8 mouse cellular contexts compared by ENCODE assay signal in the genomic region with DNA sequence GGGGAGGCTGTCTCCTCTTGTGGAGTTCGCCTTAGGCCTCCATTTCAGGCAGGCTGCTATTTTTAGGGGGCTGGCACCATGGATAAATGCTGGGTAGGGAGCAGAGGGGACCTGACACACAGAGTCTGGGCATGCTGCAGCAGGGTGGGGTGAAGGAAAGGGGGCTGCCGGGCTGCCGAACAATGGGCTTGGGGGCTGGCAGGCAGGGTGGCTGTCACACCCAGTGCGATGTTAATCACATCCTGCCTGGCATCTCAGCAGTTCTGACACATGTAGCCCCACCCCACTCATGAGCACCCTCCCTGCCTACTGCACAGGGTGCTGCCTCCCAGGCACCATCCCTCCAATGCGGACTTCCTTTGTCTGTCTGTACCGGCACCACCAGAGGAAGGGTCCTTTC. TPM values are rescaled to one million over a fixed set of nuclear protein-coding genes. Genes with fewer than 3 reads are reported as not detected.
DNase-seq lines count a peak whose midpoint lies in the region; ATAC-seq and TF ChIP-seq lines count a peak whose summit lies in the region.

No protein-coding gene starts in this region.

- peak overlapping the region; percentile 28 for H3K4me2 ChIP-seq in embryonic facial prominence, embryonic 13.5 days
- H3K4me2 ChIP-seq in hindbrain, embryonic 14.5 days (replicated peaks) = no peak overlapping the region
- no peak overlapping the region for H3K4me2 ChIP-seq in neural tube, embryonic 13.5 days
- H3K4me2 ChIP-seq in liver, postnatal 0 days (ENCODE audit: low read depth, low read length) = no peak overlapping the region

- H3K9me3 ChIP-seq in embryonic facial prominence, embryonic 13.5 days = no peaks in the 10 kb centered on the region
- H3K9me3 ChIP-seq in hindbrain, embryonic 14.5 days (ENCODE audit: control insufficient read depth, low read length) = no peaks in the 10 kb centered on the region
- no peaks in the 10 kb centered on the region for H3K9me3 ChIP-seq in neural tube, embryonic 13.5 days
- no peaks in the 10 kb centered on the region for H3K9me3 ChIP-seq in liver, postnatal 0 days (ENCODE audit: low read length)

- intact Hi-C loops in left cerebral cortex, adult 2 months (cut with DNase I) = no loop called here
- intact Hi-C loops in left cerebral cortex, postnatal 36 days (cut with DNase I) = no loop called here

- no peak for TF ChIP-seq EP300 in liver, postnatal 0 days (IDR thresholded peaks at IDR 0.05; ENCODE audit: low read depth)

- H3K9ac ChIP-seq in embryonic facial prominence, embryonic 13.5 days = peak overlapping the region; percentile 22; the same call in 1 of the 2 replicates
- H3K9ac ChIP-seq in hindbrain, embryonic 14.5 days = 0 out of 2 replicates have a peak overlapping the region, but pooled peaks have one; percentile 9
- 0 out of 2 replicates have a peak overlapping the region, but pooled peaks have one; percentile 26 for H3K9ac ChIP-seq in neural tube, embryonic 13.5 days
- no peak overlapping the region for H3K9ac ChIP-seq in liver, postnatal 0 days (replicated peaks)

- TF ChIP-seq CTCF in left cerebral cortex, adult 2 months (IDR thresholded peaks at IDR 0.05) = no peak
- TF ChIP-seq CTCF in liver, postnatal 0 days (IDR thresholded peaks at IDR 0.05; ENCODE audit: low read depth) = no peak

- no peaks in the 10 kb centered on the region for H3K36me3 ChIP-seq in embryonic facial prominence, embryonic 13.5 days
- no peaks in the 10 kb centered on the region for H3K36me3 ChIP-seq in hindbrain, embryonic 14.5 days (replicated peaks; ENCODE audit: control insufficient read depth, insufficient read depth)
- no peaks in the 10 kb centered on the region for H3K36me3 ChIP-seq in neural tube, embryonic 13.5 days
- H3K36me3 ChIP-seq in liver, postnatal 0 days (replicated peaks; ENCODE audit: insufficient read depth, low read length) = no peaks in the 10 kb centered on the region

- peaks cover 34% of the 10 kb centered on the region for H3K4me1 ChIP-seq in embryonic facial prominence, embryonic 13.5 days
- peaks cover 20% of the 10 kb centered on the region for H3K4me1 ChIP-seq in hindbrain, embryonic 14.5 days (replicated peaks; ENCODE audit: control insufficient read depth, insufficient read depth, low read length)
- peaks cover 23% of the 10 kb centered on the region for H3K4me1 ChIP-seq in neural tube, embryonic 13.5 days (replicated peaks)
- no peaks in the 10 kb centered on the region for H3K4me1 ChIP-seq in liver, postnatal 0 days (ENCODE audit: insufficient read depth)

- H3K4me3 ChIP-seq in left cerebral cortex, adult 2 months = peak overlapping the region; percentile 7; the same call in 1 of the 2 replicates
- H3K4me3 ChIP-seq in embryonic facial prominence, embryonic 13.5 days = no peak overlapping the region
- H3K4me3 ChIP-seq in hindbrain, embryonic 14.5 days (replicated peaks; ENCODE audit: low read length) = no peak overlapping the region
- H3K4me3 ChIP-seq in neural tube, embryonic 13.5 days = no peak overlapping the region
- H3K4me3 ChIP-seq in liver, postnatal 0 days (ENCODE audit: low read depth, low read length) = no peak overlapping the region

- H3K27ac ChIP-seq in left cerebral cortex, adult 2 months = peak overlapping the region; percentile 73
- peak overlapping the region; percentile 71 for H3K27ac ChIP-seq in embryonic facial prominence, embryonic 13.5 days
- peak overlapping the region; percentile 26; the same call in 1 of the 2 replicates for H3K27ac ChIP-seq in hindbrain, embryonic 14.5 days
- no peak overlapping the region for H3K27ac ChIP-seq in neural tube, embryonic 13.5 days (replicated peaks)
- H3K27ac ChIP-seq in liver, postnatal 0 days (ENCODE audit: low read depth) = no peak overlapping the region

- WGBS in embryonic facial prominence, embryonic 13.5 days = 33% methylated on average over 6 of the region's 6 CpGs
- 41% methylated on average over 6 of the region's 6 CpGs for WGBS in hindbrain, embryonic 14.5 days
- 38% methylated on average over 6 of the region's 6 CpGs for WGBS in neural tube, embryonic 13.5 days
- WGBS in liver, postnatal 0 days (ENCODE audit: insufficient replicate concordance) = 33% methylated on average over 6 of the region's 6 CpGs

- DNase-seq in left cerebral cortex, adult 2 months (ENCODE audit: extremely low spot score in 1 of 2, low spot score in 2 of 2) = peak in 1 of 2 experiments; percentile 57
- DNase-seq in left cerebral cortex, postnatal 36 days (ENCODE audit: low spot score in 2 of 2) = no peak
- no peak for DNase-seq in hindbrain, embryonic 14.5 days (ENCODE audit: low spot score)
- no peak for DNase-seq in embryo, embryonic 9.5 days (ENCODE audit: extremely low spot score)
- DNase-seq in gastrocnemius, postnatal 25 days = no peak
- no peak for DNase-seq in liver, postnatal 0 days

- peak; percentile 39; the same call in 1 of the 2 replicates for ATAC-seq in embryonic facial prominence, embryonic 13.5 days (ENCODE audit: insufficient number of reproducible peaks, insufficient read depth, low FRiP score, low TSS enrichment, low read depth)
- ATAC-seq in hindbrain, embryonic 14.5 days (ENCODE audit: low FRiP score) = peak; percentile 21; the same call in 1 of the 2 replicates
- ATAC-seq in neural tube, embryonic 13.5 days (ENCODE audit: low read depth) = no peak
- ATAC-seq in liver, postnatal 0 days = no peak

- H3K27me3 ChIP-seq in embryonic facial prominence, embryonic 13.5 days = peaks cover 4% of the 10 kb centered on the region; the same call in 1 of the 2 replicates
- no peaks in the 10 kb centered on the region for H3K27me3 ChIP-seq in hindbrain, embryonic 14.5 days (ENCODE audit: control insufficient read depth, insufficient read depth, low read length)
- H3K27me3 ChIP-seq in neural tube, embryonic 13.5 days = no peaks in the 10 kb centered on the region
- no peaks in the 10 kb centered on the region for H3K27me3 ChIP-seq in liver, postnatal 0 days (ENCODE audit: insufficient read depth, low read length)

RNA-seq across cellular contexts. Expression of gene Zcchc14, which starts 15.9 kb away (rescaled TPM):
- total RNA-seq in left cerebral cortex, adult 2 months (2021) = 10 to 100 TPM; 69.6 to 72.8 TPM
- 10 to 100 TPM; 61.3 to 75.3 TPM for total RNA-seq in left cerebral cortex, postnatal 36 days (2021)
- 19.4 and 19.9 TPM in 2 replicates for polyA plus RNA-seq in embryonic facial prominence, embryonic 13.5 days (2015; fragmentation: Nextera tagmentation; extraction: Ambion mirVana)
- polyA plus RNA-seq in hindbrain, embryonic 14.5 days (2014; fragmentation: Nextera tagmentation; extraction: Ambion mirVana) = 33.5 and 35.6 TPM in 2 replicates
- 22.2 and 23.6 TPM in 2 replicates for polyA plus RNA-seq in neural tube, embryonic 13.5 days (2015; fragmentation: Nextera tagmentation; extraction: Ambion mirVana)
- 10 to 100 TPM; 16.3 to 17.0 TPM for total RNA-seq in gastrocnemius, postnatal 25 days (2021)
- polyA plus RNA-seq in liver, postnatal 0 days (2015; fragmentation: Nextera tagmentation; extraction: Ambion mirVana) = 1.9 and 2.3 TPM in 2 replicates

Comparison
In these comparisons a context has a peak if more than half of its experiments do, and no peak if none do; other contexts are left out.
1. H3K27ac ChIP-seq: peak in left cerebral cortex, adult 2 months (single experiment), embryonic facial prominence, embryonic 13.5 days (single experiment) and hindbrain, embryonic 14.5 days (single experiment); none in neural tube, embryonic 13.5 days (single experiment) and liver, postnatal 0 days (single experiment).
2. ATAC-seq: peak in embryonic facial prominence, embryonic 13.5 days (single experiment) and hindbrain, embryonic 14.5 days (single experiment); none in neural tube, embryonic 13.5 days (single experiment) and liver, postnatal 0 days (single experiment).